Mouse (Mus musculus): ENCODE measurements around the gene Gm20695.

GRCm38 (mm10) chr16:3842989-3843388 is 41.5 kb upstream of the Gm20695 start:
- no peak for TF ChIP-seq EP300 (IDR thresholded peaks at IDR 0.05; ENCODE audit: low read depth)
- TF ChIP-seq CTCF (IDR thresholded peaks at IDR 0.05; ENCODE audit: low read depth) = no peak
